Mouse (Mus musculus) layer of hippocampus, adult 6 months (tissue): ENCODE measurements around the gene Mrpl20. TPM values are rescaled to one million over a fixed set of nuclear protein-coding genes. Genes with fewer than 3 reads are reported as not detected.

Experiments used
- long read RNA-seq, 2 experiments: library from polyadenylated mRNA; unstranded; transcript quantifications; one replicate each; pipeline ENCODE4 v2.0.0; 2019 to 2020
- microRNA-seq: library from miRNA; unstranded; fragments of <30 nt; microRNA quantifications from one replicate; pipeline ENCODE4 v1.2.0, GENCODE M21; 2020
- polyA plus RNA-seq: library from polyadenylated mRNA; unstranded; fragments of <200 nt; fragmentation: Nextera tagmentation; gene quantifications from 2 replicates; pipeline ENCODE4 v1.2.3, GENCODE M21; 2021

The Mrpl20 gene
- 367 and 368 TPM in 2 replicates for polyA plus RNA-seq
- long read RNA-seq, experiment 1, transcript Mrpl20-201 (4 exons, 764 nt), result major isoform, 196 of 206 reads
- long read RNA-seq, experiment 1, partial matches to known transcripts, result 2 of 206 reads
- long read RNA-seq, experiment 1, other reads (novel, unspliced or antisense), result 4 of 206 reads
- long read RNA-seq, experiment 2, transcript Mrpl20-201 (4 exons, 764 nt), result major isoform, 40 of 44 reads
- long read RNA-seq, experiment 2, partial matches to known transcripts, result 1 of 44 reads
- long read RNA-seq, experiment 2, other reads (novel, unspliced or antisense), result 3 of 44 reads

DNA sequence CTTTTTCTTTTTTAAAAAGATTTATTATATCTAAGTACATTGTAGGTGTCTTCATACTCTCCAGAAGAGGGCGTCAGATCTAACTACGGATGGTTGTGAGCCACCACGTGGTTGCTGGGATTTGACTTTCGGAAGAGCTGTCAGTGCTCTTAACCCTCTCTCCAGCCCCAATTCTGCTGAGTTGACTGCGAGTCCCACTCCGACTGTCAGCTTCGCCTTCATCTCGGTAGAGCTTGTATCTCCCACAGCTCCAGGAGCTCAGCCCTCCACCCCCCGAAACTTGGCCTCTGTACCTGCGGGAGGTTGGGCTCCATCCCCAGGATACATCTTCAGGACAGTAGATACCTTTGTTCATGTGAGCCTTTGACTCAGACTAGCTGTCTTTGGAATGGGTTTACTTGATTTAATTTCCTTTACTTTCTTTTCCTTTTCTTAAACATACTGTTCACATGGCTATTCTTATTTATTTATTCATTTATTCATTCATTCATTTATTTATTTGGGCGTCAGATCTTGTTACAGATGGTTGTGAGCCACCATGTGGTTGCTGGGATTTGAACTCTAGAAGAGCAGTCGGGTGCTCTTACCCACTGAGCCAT lies at the start of gene Mrpl20:
Gene Mrpl20 (plus strand): TSS at position 138 of the 599 bp plus-strand sequence.

DNA sequence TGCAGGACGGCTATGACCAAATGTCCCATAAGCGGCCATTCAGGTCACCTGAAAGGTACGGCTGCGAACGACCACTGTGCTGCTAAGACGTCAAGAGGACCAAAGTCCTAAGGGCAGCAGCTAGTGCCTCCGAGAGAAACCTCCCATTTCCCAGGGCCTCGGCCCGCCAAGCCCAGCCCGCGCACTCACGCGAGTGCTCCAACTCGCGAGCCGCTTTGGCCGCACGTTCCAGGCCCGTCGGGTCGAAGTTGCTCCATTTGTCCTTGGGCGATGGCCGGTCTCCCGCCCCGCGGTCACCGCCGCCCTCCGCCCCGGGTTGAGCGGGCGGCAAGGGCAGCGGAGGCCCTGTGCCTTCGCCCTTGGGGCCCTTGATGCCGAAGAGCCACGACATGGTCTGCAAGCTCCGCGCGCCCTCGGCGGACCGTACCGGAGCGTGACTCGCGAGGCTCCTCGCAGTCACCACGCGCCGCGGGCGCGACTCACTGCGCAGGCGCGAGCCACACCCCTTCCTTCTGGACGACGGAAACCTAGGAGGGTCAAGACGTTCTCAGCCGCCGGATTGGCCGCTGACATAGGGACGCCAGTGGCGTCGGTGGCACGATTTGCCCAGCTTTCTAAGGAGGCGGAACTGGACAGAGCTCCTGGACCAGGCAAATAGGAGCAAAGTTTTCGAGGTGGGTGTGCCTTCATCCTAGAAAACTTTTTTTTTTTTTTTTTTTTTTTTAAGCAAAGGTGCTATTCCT lies 41.9 kb upstream of the Mrpl20 start, which contains the start of gene Atad3a:
Gene Atad3a (minus strand): TSS at position 481 of the 743 bp plus-strand sequence.

DNA sequence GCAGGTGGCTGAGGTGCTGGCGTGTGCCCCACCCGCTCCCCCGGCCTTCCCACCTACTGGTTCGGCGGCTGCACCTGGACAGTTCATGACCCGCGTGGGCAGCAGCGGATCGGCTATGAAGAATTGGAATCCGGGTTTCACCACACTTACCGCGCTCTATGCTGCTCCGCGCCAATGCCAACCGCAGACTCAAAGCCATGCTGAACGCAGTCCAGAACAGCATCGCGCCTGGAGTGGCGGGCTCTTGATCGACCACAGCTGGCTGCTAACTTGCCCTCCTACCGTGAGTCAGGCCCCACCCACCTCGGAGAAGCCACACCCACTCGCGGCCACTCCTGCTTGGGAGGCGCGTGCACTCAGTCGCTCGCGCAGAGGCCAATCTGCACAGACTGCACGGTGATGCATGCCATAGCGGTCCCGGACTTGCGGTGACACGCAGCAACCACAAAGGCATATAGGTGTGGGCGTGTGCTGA lies 28.4 kb upstream of the Mrpl20 start, which contains the start of gene Vwa1:
Gene Vwa1 (minus strand): TSS at position 419 of the 475 bp plus-strand sequence.

DNA sequence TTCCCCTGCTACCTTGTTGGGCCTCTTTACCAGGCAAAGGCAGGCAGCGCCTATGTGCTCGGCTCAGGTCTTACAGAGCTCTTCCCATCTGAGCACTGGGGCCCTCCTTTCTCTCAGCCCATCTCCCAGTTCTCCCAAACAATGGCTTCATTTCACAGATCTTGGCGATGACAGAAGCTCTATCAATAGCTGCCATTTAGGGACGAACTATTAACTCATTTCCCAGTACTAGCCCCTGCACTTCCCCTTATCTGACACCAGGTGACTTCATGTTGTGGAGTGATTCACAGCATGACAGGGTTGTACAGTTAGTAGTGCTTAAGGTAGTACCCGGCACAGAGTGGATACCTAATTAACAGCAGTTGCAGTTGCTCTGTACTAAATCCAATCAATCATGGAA lies 16.9 kb upstream of the Mrpl20 start, which contains the start of gene Tmem88b:
Gene Tmem88b (minus strand): TSS at position 56 of the 400 bp plus-strand sequence.

DNA sequence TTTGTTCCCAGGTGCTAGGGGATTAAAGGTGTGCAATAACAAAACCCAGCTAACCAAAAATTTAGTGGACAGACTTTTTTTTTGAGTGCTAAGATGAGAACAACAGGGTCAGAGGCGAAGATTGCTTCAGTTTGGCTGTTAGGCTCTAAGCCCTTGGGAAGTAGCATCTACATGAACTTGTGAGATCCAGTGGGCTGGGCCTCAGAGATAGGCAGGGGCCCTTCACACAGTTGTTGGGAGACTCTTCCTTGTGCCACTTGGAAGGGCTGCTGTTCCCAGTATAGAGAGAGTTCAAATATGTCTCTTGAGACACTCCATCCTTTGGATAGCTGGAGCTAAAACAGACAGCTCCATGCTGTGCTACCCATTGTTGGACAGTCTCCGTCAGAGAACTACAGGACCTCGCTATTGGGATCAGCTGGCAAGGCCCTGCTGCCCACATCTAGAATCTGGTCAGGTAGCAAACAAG lies 12.6 kb upstream of the Mrpl20 start, which contains the start of gene Ankrd65:
Gene Ankrd65 (plus strand): TSS at position 419 of the 469 bp plus-strand sequence.

DNA sequence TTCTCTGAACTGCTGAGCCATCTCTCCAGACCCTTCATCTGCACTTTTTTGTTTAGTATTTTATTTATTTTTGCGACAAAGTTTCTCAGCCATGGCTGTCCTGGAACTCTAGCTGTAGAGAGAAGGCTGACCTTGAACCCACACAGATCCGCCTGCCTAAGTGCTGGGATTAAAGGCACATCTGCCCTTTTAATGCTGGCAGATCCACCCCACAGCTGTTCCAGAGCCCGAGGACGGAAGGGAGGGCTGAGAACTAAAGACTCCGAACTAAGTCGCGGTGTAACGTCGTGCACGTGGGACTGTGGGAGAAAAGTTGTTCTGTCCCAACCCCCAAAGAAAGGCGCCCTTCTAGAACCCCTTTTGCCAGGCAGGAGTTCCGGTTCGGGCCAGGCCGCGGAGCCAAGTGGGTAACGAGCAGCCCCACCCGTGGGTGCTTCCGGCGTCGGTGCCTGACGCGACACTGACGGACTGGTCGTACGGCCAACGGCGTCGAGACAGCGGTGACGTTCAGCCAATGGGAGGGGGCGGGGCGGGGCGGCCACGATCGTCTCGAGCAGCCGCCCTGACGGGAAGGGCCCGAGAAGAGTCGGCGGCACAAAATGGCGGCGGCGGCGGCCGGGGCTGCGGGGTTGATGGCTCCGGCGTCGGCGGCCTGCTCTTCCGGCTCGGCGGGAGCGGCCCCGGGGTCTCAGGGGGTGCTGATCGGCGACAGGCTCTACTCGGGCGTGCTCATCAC lies 9.4 kb downstream of the Mrpl20 start, which contains the start of gene Ccnl2:
Gene Ccnl2 (plus strand): TSS at position 561 of the 736 bp plus-strand sequence.

DNA sequence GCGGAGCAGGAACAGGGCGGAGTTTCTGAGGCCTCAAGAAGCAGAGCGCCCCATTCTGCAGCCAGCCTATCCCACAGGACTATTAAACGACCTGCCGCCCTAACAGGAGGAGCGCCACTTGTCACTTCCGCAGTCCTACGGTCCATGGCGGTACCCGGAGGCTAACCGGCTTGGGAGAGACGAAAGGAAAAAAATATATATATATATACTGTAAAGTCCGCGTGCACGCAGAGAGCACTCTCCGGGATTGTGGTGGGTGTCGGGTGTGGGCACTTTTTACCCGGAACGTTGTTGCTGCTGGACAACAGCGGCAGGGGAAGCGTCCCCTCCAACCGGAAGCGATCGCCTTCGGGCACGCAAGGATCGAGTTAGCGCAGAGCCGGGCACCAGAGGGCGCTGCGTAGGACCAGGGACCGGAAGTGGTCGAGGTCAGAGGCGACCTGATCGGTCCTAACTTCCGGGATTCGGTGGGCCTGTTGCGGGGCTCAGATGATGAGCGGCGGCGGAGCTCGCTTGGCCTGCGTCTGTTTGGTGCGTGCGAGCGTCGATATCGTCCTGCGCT lies 28.6 kb downstream of the Mrpl20 start, which contains the start of gene Aurkaip1:
Gene Aurkaip1 (plus strand): TSS at position 68 of the 562 bp plus-strand sequence.

DNA sequence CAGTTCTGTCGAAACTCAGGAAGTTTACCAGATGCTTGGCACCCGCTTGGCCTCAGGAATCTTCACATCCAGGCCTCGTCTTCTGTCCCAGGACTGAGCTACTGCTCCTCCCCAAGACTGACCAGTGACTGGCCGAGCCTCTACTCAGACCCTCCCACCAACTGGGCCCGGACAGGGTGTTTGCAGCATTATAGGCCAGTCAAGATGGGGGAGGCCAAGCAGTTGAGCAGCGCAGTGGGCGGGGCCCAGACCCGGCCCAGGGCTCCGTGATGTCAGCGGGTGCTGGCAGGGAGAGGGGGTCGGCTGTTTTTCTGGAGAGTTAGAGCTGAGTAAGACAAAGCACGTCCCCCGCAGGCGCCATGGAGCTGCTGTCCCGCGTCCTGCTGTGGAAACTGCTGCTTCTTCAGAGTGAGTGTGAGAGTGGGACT lies 36.8 kb downstream of the Mrpl20 start, which contains the start of gene Mxra8:
Gene Mxra8 (plus strand): TSS at position 198 of the 428 bp plus-strand sequence.

DNA sequence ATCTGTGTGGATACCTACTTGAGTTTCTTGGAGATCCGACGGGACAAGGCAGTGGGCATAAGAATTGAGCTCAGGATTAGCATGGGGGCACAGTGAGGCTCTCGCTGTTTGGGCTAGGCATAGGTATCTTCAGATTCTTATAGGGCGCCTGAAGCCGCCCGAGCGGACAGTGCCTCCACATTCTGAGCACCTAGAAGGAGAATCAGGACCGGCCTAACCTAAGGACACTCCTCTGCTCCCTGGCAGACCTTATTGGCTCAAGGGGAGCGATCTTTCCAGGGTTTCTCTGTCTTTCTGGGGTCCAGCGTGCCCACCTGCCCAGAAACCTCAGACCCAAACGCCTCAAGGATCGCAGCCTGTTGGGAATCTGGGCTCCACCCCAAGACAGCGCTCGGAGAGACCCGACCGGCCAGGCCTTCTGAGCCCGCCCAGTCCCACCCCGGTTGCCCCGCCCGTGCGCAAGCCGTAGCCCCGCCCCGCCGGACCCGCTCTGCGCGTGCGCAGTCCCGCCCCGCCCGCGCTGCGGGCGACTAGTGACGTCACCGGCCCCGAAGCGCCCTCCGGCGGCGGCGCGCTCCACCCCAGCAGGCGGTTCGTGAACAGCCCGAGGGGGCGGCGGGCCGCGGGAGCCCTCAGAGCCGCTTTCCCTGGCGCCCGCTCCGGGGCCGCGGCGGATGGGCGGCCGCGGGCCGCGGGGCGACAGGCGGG lies 44.3 kb downstream of the Mrpl20 start, which contains the start of gene Dvl1:
Gene Dvl1 (plus strand): TSS at position 532 of the 708 bp plus-strand sequence.

Small RNA genes within 50 kb of the gene (microRNA-seq; reads per million reads assigned to microRNA genes)
- not detected for gene Gm27743

Other genes starting within 250 kb of the Mrpl20 start
- 58.4 and 62.6 TPM in 2 replicates for gene Nadk, start 240.5 kb upstream of the Mrpl20 start, polyA plus RNA-seq
- gene Slc35e2, start 201.5 kb upstream of the Mrpl20 start, polyA plus RNA-seq, result 26.4 and 31.2 TPM in 2 replicates
- 35.4 and 39.2 TPM in 2 replicates for gene Cdk11b, start 178.0 kb upstream of the Mrpl20 start, polyA plus RNA-seq
- not detected in 2 replicates for gene Gm10563, start 157.5 kb upstream of the Mrpl20 start, polyA plus RNA-seq
- gene Mmp23, start 149.5 kb upstream of the Mrpl20 start, polyA plus RNA-seq, result 0.45 and 0.87 TPM in 2 replicates
- gene Mib2, start 133.7 kb upstream of the Mrpl20 start, polyA plus RNA-seq, result 14.8 and 16.5 TPM in 2 replicates
- 10.0 and 11.8 TPM in 2 replicates for gene Fndc10, start 108.5 kb upstream of the Mrpl20 start, polyA plus RNA-seq
- gene Ssu72, start 98.1 kb upstream of the Mrpl20 start, polyA plus RNA-seq, result 201 and 210 TPM in 2 replicates
- gene Tmem240, start 68.1 kb upstream of the Mrpl20 start, polyA plus RNA-seq, result 2.4 and 2.9 TPM in 2 replicates
- 28.5 and 32.9 TPM in 2 replicates for gene Atad3a, start 41.8 kb upstream of the Mrpl20 start, polyA plus RNA-seq
- 14.0 and 15.3 TPM in 2 replicates for gene Vwa1, start 28.2 kb upstream of the Mrpl20 start, polyA plus RNA-seq
- 10.0 and 10.7 TPM in 2 replicates for gene Tmem88b, start 17.0 kb upstream of the Mrpl20 start, polyA plus RNA-seq
- gene Ankrd65, start 12.4 kb upstream of the Mrpl20 start, polyA plus RNA-seq, result 0.19 TPM in 1 of 2 replicates, not detected in the other
- 23.5 and 25.2 TPM in 2 replicates for gene Ccnl2, start 9.6 kb downstream of the Mrpl20 start, polyA plus RNA-seq
- gene Aurkaip1, start 28.4 kb downstream of the Mrpl20 start, polyA plus RNA-seq, result 269 and 273 TPM in 2 replicates
- gene Mxra8, start 36.8 kb downstream of the Mrpl20 start, polyA plus RNA-seq, result 6.7 and 11.4 TPM in 2 replicates
- 4.7 TPM in 2 replicates for gene Dvl1, start 44.5 kb downstream of the Mrpl20 start, polyA plus RNA-seq
- 0.05 and 0.08 TPM in 2 replicates for gene Tas1r3, start 60.5 kb downstream of the Mrpl20 start, polyA plus RNA-seq
- 14.0 and 15.0 TPM in 2 replicates for gene Cptp, start 66.6 kb downstream of the Mrpl20 start, polyA plus RNA-seq
- gene Ints11, start 66.7 kb downstream of the Mrpl20 start, polyA plus RNA-seq, result 35.4 and 38.5 TPM in 2 replicates
- 45.2 and 57.4 TPM in 2 replicates for gene Pusl1, start 88.9 kb downstream of the Mrpl20 start, polyA plus RNA-seq
- gene Acap3, start 88.9 kb downstream of the Mrpl20 start, polyA plus RNA-seq, result 25.0 and 25.7 TPM in 2 replicates
- 39.1 and 45.7 TPM in 2 replicates for gene Ube2j2, start 141.0 kb downstream of the Mrpl20 start, polyA plus RNA-seq
- 24.1 and 39.1 TPM in 2 replicates for gene C1qtnf12, start 159.4 kb downstream of the Mrpl20 start, polyA plus RNA-seq
- gene B3galt6, start 189.8 kb downstream of the Mrpl20 start, polyA plus RNA-seq, result 22.8 and 23.7 TPM in 2 replicates
- gene Sdf4, start 190.0 kb downstream of the Mrpl20 start, polyA plus RNA-seq, result 149 and 160 TPM in 2 replicates
- not detected in 2 replicates for gene Tnfrsf4, start 211.0 kb downstream of the Mrpl20 start, polyA plus RNA-seq
- gene Tnfrsf18, start 223.3 kb downstream of the Mrpl20 start, polyA plus RNA-seq, result 0.21 and 0.23 TPM in 2 replicates